Mouse (Mus musculus): Measurements from ENCODE around the gene Ms4a7.

DNA sequence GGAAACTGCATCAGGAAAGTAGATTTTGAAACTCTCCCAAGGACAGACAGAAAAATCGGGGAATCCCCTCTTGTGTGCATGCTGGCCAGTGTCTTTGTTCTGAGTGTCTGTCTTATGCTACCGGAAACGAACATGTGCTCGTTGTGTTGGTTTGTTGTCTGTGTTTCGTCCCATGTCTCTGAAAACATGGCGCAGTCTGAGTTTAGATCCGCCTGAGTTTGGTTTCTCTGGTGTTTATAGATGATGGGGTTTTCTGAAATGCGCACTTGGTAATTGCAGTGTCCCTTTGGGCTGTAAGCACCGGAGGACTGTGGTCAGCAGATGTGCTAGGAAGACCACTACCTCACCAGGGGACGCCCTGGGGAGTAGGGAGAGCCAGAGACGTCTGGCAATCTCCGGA is 43.0 kb downstream of the Ms4a7 start:
- TF ChIP-seq POLR2A (IDR thresholded peaks at IDR 0.05; ENCODE audit: borderline replicate concordance, low read depth, low read length) (no peak), CTCF (IDR thresholded peaks at IDR 0.05; ENCODE audit: low read depth, low read length) (no peak)

All from bone marrow macrophage, adult 2 months (primary cell).